Mouse (Mus musculus) testis, adult 2 months (tissue): Measurements from ENCODE around the gene Csf3r.

Source experiments
- CTCF ChIP-seq: fragments of 200-500 bp; IDR thresholded peaks from 2 replicates; pipeline ENCODE4 v1.5.1; 2012; ENCODE audit warnings: low read depth, mild to moderate bottlenecking, inconsistent platforms, low read length, moderate library complexity; ENCODE audit not compliant: control insufficient read depth, insufficient read depth, insufficient replicate concordance
- POLR2A ChIP-seq: fragments of 200-500 bp; IDR thresholded peaks from 2 replicates; pipeline ENCODE4 v1.6.1; 2012; ENCODE audit warnings: low read depth, mild to moderate bottlenecking, inconsistent platforms, low read length, moderate library complexity; ENCODE audit not compliant: control insufficient read depth

- TF ChIP-seq CTCF (no peak), POLR2A (no peak)
Measured at GRCm38 (mm10) chr4:126077833-126078232, 53.5 kb downstream of the Csf3r start.
